Mouse (Mus musculus) adrenal gland, adult (tissue): ENCODE measurements around the gene Krtap28-10.
"Not testable (repeated sequence)": the region's sequence is repeated elsewhere in the genome, so short reads cannot be mapped to it uniquely, and the experiment has no call there.

Experiments used
- DNase-seq, 2 experiments: peaks; one replicate each; pipeline ENCODE4 v3.0.0; 2022 to 2023; ENCODE audit warnings: low spot score in 1 of 2; ENCODE audit not compliant: inconsistent age in 2 of 2

The Krtap28-10 gene

GRCm38 (mm10) chr1:83015329-83015879 lies 26.9 kb downstream of the Krtap28-10 start:
- DNase-seq: no peak

GRCm38 (mm10) chr1:83014477-83014876 lies 27.8 kb downstream of the Krtap28-10 start:
- no peak for DNase-seq

- no peak for DNase-seq
Measured at GRCm38 (mm10) chr1:83007471-83007870, 34.8 kb downstream of the Krtap28-10 start.

- DNase-seq: no peak
Measured at GRCm38 (mm10) chr1:83006218-83007179, 35.8 kb downstream of the Krtap28-10 start.

- DNase-seq: not testable (repeated sequence)
Measured at GRCm38 (mm10) chr1:83000306-83000705, 42.0 kb downstream of the Krtap28-10 start, which contains the start of gene Gm47959. Gm47959 (plus strand) TSS chr1:83000548.

GRCm38 (mm10) chr1:82993947-82994346 lies 48.3 kb downstream of the Krtap28-10 start:
- DNase-seq: no peak

- DNase-seq: no peak
Measured at GRCm38 (mm10) chr1:82992093-82992492, 50.2 kb downstream of the Krtap28-10 start.

- DNase-seq: no peak
Measured at GRCm38 (mm10) chr1:82991596-82991995, 50.7 kb downstream of the Krtap28-10 start.
